Mouse (Mus musculus) E14TG2a.4 (cell line): Measurements from ENCODE around the gene Etl4.

ENCODE experiments used
- H3K27me3 ChIP-seq: 2 replicates; pipeline ENCODE4 v1.6.1; 2014; ENCODE audit warnings: low read length, control low read depth; ENCODE audit not compliant: insufficient read depth
- H3K36me3 ChIP-seq: 2 replicates; pipeline ENCODE4 v1.6.1; 2014; ENCODE audit warnings: low read length, control low read depth; ENCODE audit not compliant: insufficient read depth
- H3K4me1 ChIP-seq: replicated peaks from 2 replicates; pipeline ENCODE4 v1.6.1; 2014; ENCODE audit warnings: low read depth, low read length, control low read depth
- H3K4me3 ChIP-seq: replicated peaks from 2 replicates; pipeline ENCODE4 v1.5.1; 2014; ENCODE audit warnings: mild to moderate bottlenecking, low read length
- H3K9me3 ChIP-seq: 2 replicates; pipeline ENCODE4 v1.6.1; 2014; ENCODE audit warnings: low read length, control low read depth
- CTCF ChIP-seq: conservative IDR thresholded peaks from 2 replicates; pipeline ENCODE4 v1.5.1; 2014; ENCODE audit warnings: low read length
- NANOG ChIP-seq: IDR thresholded peaks from 2 replicates; pipeline ENCODE4 v1.6.1; 2014; ENCODE audit warnings: borderline replicate concordance, low read length, mixed read lengths
- POU5F1 ChIP-seq: IDR thresholded peaks from 2 replicates; pipeline ENCODE4 v1.6.1; 2014; ENCODE audit warnings: low read length, borderline replicate concordance

Gene Etl4

DNA sequence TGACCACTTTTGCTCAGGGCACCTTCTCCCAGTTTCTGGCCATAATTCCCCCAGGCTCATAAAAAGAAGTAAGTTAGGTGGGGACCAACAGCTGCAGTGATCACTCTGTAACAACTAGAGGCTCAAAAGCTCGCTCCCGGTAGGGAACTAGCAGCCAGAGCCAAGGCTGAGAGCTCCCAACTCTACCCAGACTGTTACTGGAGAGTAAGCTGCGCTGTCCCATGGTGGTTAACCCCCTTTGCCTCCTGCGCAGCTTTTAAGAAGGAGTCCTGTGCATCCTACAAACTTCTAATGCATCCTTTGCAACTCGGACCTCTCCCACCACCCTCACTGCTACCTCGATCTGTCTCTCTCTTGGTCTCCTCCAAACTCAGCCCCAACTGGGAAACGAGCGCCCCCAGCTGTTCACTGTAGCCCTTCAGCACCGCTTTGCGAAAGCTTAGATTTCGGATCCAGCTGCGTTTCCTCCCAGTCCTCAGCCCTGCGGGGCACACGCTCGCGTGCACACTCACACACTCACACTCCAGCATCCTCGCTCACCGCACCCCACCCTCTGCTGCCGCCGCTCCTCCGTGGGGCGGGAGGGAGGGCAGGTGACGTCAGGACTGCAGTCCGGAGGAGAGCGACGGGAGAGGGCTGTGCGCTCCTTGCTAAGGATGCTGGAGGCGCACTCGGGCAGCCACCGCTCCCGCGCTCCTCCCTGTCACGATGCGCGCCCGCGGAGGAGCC is at the start of gene Etl4:
Gene Etl4 (plus strand): TSS at position 610 of the 729 bp plus-strand sequence.
- Histone ChIP-seq H3K4me3 (peak within 1 kb of the TSS; percentile 93), H3K9me3 (peaks cover 18% of the 10 kb centered on the region), H3K27me3 (peaks cover 40% of the 10 kb centered on the region), H3K36me3 (no peaks in the 10 kb centered on the region), H3K4me1 (peaks cover 14% of the 10 kb centered on the region)
- no peak for TF ChIP-seq POU5F1
- TF ChIP-seq CTCF = peak; percentile 43
- TF ChIP-seq NANOG = no peak

DNA sequence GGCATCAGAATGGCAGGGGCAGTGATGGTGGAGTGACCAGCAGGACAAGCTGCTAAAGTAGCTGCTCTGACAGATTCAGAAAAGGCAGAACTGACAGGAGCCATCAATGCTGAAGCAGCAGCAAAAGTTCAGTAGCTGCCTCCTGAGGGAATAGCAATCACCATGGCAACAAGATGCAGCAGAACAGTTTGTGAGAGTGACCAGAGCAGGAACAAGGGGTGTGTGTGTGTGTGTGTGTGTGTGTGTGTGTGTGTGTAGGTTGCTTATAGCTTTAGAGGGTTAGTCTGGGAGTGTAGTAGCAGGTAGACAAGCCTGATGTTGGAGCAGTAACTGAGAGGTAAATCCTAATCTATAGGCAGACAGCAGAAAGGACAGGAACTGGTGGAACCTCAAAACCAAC is 40.4 kb upstream of the Etl4 start:
- no peaks in the 10 kb centered on the region for H3K4me1 ChIP-seq
- H3K9me3 ChIP-seq = peaks cover 9% of the 10 kb centered on the region
- H3K4me3 ChIP-seq = no peak overlapping the region
- TF ChIP-seq NANOG (no peak), CTCF (no peak), POU5F1 (no peak)
- H3K27me3 ChIP-seq = no peaks in the 10 kb centered on the region
- no peaks in the 10 kb centered on the region for H3K36me3 ChIP-seq

- no peaks in the 10 kb centered on the region for H3K36me3 ChIP-seq
- peaks cover 9% of the 10 kb centered on the region for H3K9me3 ChIP-seq
- no peak overlapping the region for H3K4me3 ChIP-seq
- no peaks in the 10 kb centered on the region for H3K27me3 ChIP-seq
- no peaks in the 10 kb centered on the region for H3K4me1 ChIP-seq
- no peak for TF ChIP-seq CTCF
- no peak for TF ChIP-seq POU5F1
- TF ChIP-seq NANOG = no peak
These were observed 37.7 kb upstream of the Etl4 start for GRCm38 (mm10) chr2:19871881-19872280.

- H3K4me1 ChIP-seq = no peaks in the 10 kb centered on the region
- TF ChIP-seq CTCF (peak; percentile 72), NANOG (no peak), POU5F1 (no peak)
- no peaks in the 10 kb centered on the region for H3K36me3 ChIP-seq
- no peaks in the 10 kb centered on the region for H3K9me3 ChIP-seq
- no peak overlapping the region for H3K4me3 ChIP-seq
- no peaks in the 10 kb centered on the region for H3K27me3 ChIP-seq
These were observed 18.7 kb upstream of the Etl4 start for GRCm38 (mm10) chr2:19890875-19891274.

DNA sequence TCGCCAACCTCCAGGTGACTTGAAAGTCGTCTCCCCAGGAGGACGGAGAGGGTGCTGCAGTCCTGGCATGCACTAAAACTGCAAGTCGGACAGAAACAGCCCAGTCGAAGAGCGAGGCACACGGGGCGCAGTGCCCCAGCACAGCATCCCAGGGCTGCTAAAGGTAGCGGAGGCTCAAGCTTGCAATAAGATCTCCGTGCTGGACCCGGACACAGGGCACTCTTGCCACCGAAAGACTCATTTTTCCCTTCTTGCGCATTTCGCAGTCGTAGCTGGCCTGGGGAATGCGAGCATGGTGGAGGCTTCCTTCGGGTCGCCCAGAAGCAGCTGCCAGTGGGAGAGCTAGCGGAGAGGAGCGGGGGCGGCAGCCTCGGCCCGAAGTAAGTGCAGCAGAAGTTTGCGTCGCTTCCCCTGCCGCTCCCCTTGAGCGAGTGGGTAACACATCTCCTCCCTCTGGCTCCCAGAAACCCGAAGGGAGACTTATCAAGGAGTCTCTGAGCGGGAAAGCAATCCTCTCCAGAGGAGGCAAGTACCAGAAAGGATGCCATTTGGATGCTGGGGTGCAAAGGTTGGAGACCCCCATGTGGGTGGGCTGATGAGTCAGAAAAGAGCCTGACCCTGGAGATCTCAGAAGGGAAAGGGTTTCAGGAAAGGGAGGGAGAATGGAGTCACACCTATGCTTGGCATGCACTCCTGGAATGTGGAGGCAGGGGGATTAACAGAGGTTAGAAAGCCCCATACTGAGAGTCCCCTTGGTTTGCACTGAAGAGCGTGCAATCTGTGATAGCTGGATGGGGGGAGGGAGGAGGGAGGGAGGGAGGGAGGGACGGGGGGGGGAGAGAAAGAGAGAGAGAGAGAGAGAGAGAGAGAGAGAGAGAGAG is 560 bp downstream of the Etl4 start:
- Histone ChIP-seq H3K9me3 (peaks cover 26% of the 10 kb centered on the region), H3K4me3 (peak overlapping the region; percentile 93), H3K4me1 (peaks cover 14% of the 10 kb centered on the region), H3K36me3 (no peaks in the 10 kb centered on the region), H3K27me3 (peaks cover 40% of the 10 kb centered on the region)
- TF ChIP-seq POU5F1 (no peak), CTCF (no peak), NANOG (no peak)

DNA sequence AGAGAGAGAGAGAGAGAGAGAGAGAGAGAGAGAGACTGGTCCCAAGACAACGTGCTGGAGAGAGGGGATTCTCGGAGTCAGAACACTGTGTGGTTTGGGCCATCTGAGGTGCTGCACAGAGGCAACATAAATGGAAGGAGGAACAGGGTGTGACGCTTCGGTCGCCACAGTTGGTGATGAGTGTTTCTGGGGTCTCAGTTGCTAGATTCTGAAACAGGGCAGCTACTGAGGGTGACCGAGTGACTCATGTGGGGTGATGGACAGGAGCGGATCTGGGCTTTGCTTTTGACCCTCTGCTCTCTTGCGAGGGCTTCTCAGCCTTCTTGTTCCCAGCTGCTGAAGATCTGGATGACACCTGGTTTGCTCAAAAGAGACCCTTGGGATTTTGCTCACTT is 1.2 kb downstream of the Etl4 start:
- Histone ChIP-seq H3K4me1 (peaks cover 14% of the 10 kb centered on the region), H3K4me3 (peak overlapping the region; percentile 51; the same call in 1 of the 2 replicates), H3K36me3 (no peaks in the 10 kb centered on the region), H3K27me3 (peaks cover 40% of the 10 kb centered on the region), H3K9me3 (peaks cover 28% of the 10 kb centered on the region)
- no peak for TF ChIP-seq NANOG

GRCm38 (mm10) chr2:19919190-19919589 is 9.6 kb downstream of the Etl4 start:
- Histone ChIP-seq H3K9me3 (peaks cover 11% of the 10 kb centered on the region), H3K4me3 (no peak overlapping the region), H3K27me3 (no peaks in the 10 kb centered on the region), H3K4me1 (no peaks in the 10 kb centered on the region), H3K36me3 (no peaks in the 10 kb centered on the region)
- TF ChIP-seq NANOG = no peak
- TF ChIP-seq POU5F1 = no peak
- TF ChIP-seq CTCF = peak; percentile 82

- Histone ChIP-seq H3K4me3 (no peak overlapping the region), H3K36me3 (no peaks in the 10 kb centered on the region), H3K9me3 (peaks cover 14% of the 10 kb centered on the region), H3K27me3 (no peaks in the 10 kb centered on the region), H3K4me1 (peaks cover 6% of the 10 kb centered on the region; the same call in 1 of the 2 replicates)
- TF ChIP-seq NANOG = no peak
- TF ChIP-seq CTCF = no peak
- TF ChIP-seq POU5F1 = no peak
These were observed 20.4 kb downstream of the Etl4 start for GRCm38 (mm10) chr2:19930009-19930408.
